Comparison of ENCODE assay signal across 19 mouse cellular contexts in genomic region chr4:137096353-137096752, GRCm38 (mm10). TPM values are rescaled to one million over a fixed set of nuclear protein-coding genes. Genes with fewer than 3 reads are reported as not detected.
DNase-seq lines count a peak whose midpoint lies in the region; ATAC-seq lines count a peak whose summit lies in the region.
"Had no signal": no experiment of that assay in that cellular context is flagged by ENCODE, and none has a peak within 500 bp of the region (broad histone marks: within the 10 kb centered on the region; RNA-seq: fewer than 3 reads in every experiment).

No protein-coding gene starts in this region.

- no peaks in the 10 kb centered on the region for H3K36me3 ChIP-seq in embryonic facial prominence, embryonic 13.5 days
- H3K36me3 ChIP-seq in embryonic facial prominence, embryonic 10.5 days (replicated peaks) = no peaks in the 10 kb centered on the region
- no peaks in the 10 kb centered on the region for H3K36me3 ChIP-seq in heart, embryonic 13.5 days
- no peaks in the 10 kb centered on the region for H3K36me3 ChIP-seq in embryonic facial prominence, embryonic 15.5 days
- H3K36me3 ChIP-seq: forebrain, embryonic 12.5 days; heart, embryonic 15.5 days; hindbrain, embryonic 15.5 days had no signal

- no peaks in the 10 kb centered on the region; the same call in 1 of the 2 replicates for H3K9me3 ChIP-seq in embryonic facial prominence, embryonic 13.5 days
- no peaks in the 10 kb centered on the region for H3K9me3 ChIP-seq in embryonic facial prominence, embryonic 10.5 days
- 0 out of 2 replicates have a peak, but pooled peaks cover 5% of the 10 kb centered on the region for H3K9me3 ChIP-seq in heart, embryonic 13.5 days
- 0 out of 2 replicates have a peak, but pooled peaks cover 5% of the 10 kb centered on the region for H3K9me3 ChIP-seq in embryonic facial prominence, embryonic 15.5 days (replicated peaks)
- H3K9me3 ChIP-seq: forebrain, embryonic 12.5 days; heart, embryonic 15.5 days; hindbrain, embryonic 15.5 days had no signal

- H3K9ac ChIP-seq in embryonic facial prominence, embryonic 13.5 days = no peak overlapping the region
- H3K9ac ChIP-seq in heart, embryonic 13.5 days = no peak overlapping the region
- H3K9ac ChIP-seq in embryonic facial prominence, embryonic 15.5 days = no peak overlapping the region
- H3K9ac ChIP-seq: forebrain, embryonic 12.5 days; heart, embryonic 15.5 days; hindbrain, embryonic 15.5 days had no signal

- no peak overlapping the region for H3K4me2 ChIP-seq in embryonic facial prominence, embryonic 13.5 days
- peak overlapping the region; percentile 20 for H3K4me2 ChIP-seq in heart, embryonic 13.5 days
- no peak overlapping the region for H3K4me2 ChIP-seq in embryonic facial prominence, embryonic 15.5 days (replicated peaks)
- H3K4me2 ChIP-seq: forebrain, embryonic 12.5 days; heart, embryonic 15.5 days; hindbrain, embryonic 15.5 days had no signal

- intact Hi-C loops in heart, postnatal 10 days (cut with DNase I) = no loop called here

- WGBS in embryonic facial prominence, embryonic 13.5 days = 47% methylated on average over 10 of the region's 10 CpGs
- WGBS in embryonic facial prominence, embryonic 10.5 days = 64% methylated on average over 10 of the region's 10 CpGs
- WGBS in heart, embryonic 13.5 days = 23% methylated on average over 10 of the region's 10 CpGs
- 36% methylated on average over 10 of the region's 10 CpGs for WGBS in embryonic facial prominence, embryonic 15.5 days

- 0 out of 2 replicates have a peak overlapping the region, but pooled peaks have one; percentile 28 for H3K27ac ChIP-seq in embryonic facial prominence, embryonic 13.5 days
- no peak overlapping the region; the same call in 1 of the 2 replicates for H3K27ac ChIP-seq in embryonic facial prominence, embryonic 10.5 days (replicated peaks)
- no peak overlapping the region for H3K27ac ChIP-seq in heart, embryonic 13.5 days (replicated peaks)
- H3K27ac ChIP-seq in embryonic facial prominence, embryonic 15.5 days (replicated peaks) = peak overlapping the region; percentile 35; the same call in 1 of the 2 replicates
- H3K27ac ChIP-seq: forebrain, embryonic 12.5 days; heart, embryonic 15.5 days; hindbrain, embryonic 15.5 days had no signal

- peaks cover 26% of the 10 kb centered on the region for H3K4me1 ChIP-seq in embryonic facial prominence, embryonic 13.5 days
- peaks cover 20% of the 10 kb centered on the region for H3K4me1 ChIP-seq in embryonic facial prominence, embryonic 10.5 days
- H3K4me1 ChIP-seq in heart, embryonic 13.5 days = peaks cover 6% of the 10 kb centered on the region
- peaks cover 19% of the 10 kb centered on the region for H3K4me1 ChIP-seq in embryonic facial prominence, embryonic 15.5 days
- H3K4me1 ChIP-seq: forebrain, embryonic 12.5 days; hindbrain, embryonic 15.5 days had no signal

- no peak for DNase-seq in embryonic facial prominence, embryonic 10.5 days (ENCODE audit: low spot score)
- no peak for DNase-seq in heart, postnatal 10 days
- peak; percentile 45 for DNase-seq in MN1 (ENCODE audit: low spot score)
- no peak for DNase-seq in gastrocnemius, adult 18-20 months (ENCODE audit: low spot score)
- DNase-seq: adrenal gland, adult 2 months; cerebellum, adult 18-20 months; cerebellum, adult 9-11 months; cerebellum, postnatal 36 days; gastrocnemius, postnatal 14 days; heart, postnatal 36 days; kidney, adult 2 months had no signal

- ATAC-seq in embryonic facial prominence, embryonic 13.5 days (ENCODE audit: insufficient number of reproducible peaks, insufficient read depth, low FRiP score, low TSS enrichment, low read depth) = no peak
- no peak for ATAC-seq in heart, embryonic 13.5 days (ENCODE audit: extremely low read depth, insufficient number of reproducible peaks, low FRiP score, low TSS enrichment)
- ATAC-seq in embryonic facial prominence, embryonic 15.5 days (ENCODE audit: insufficient number of reproducible peaks, low FRiP score, low TSS enrichment, low read depth) = no peak
- ATAC-seq: forebrain, embryonic 16.5 days; intestine, embryonic 16.5 days had no signal

- no peak overlapping the region for H3K4me3 ChIP-seq in embryonic facial prominence, embryonic 13.5 days
- H3K4me3 ChIP-seq in embryonic facial prominence, embryonic 10.5 days = no peak overlapping the region
- no peak overlapping the region for H3K4me3 ChIP-seq in heart, embryonic 13.5 days
- no peak overlapping the region for H3K4me3 ChIP-seq in embryonic facial prominence, embryonic 15.5 days (replicated peaks)
- H3K4me3 ChIP-seq: forebrain, embryonic 12.5 days; heart, embryonic 15.5 days; hindbrain, embryonic 15.5 days had no signal

- no peaks in the 10 kb centered on the region for H3K27me3 ChIP-seq in embryonic facial prominence, embryonic 13.5 days
- no peaks in the 10 kb centered on the region for H3K27me3 ChIP-seq in embryonic facial prominence, embryonic 10.5 days (replicated peaks; ENCODE audit: low read depth, poor library complexity, severe bottlenecking)
- peaks cover 22% of the 10 kb centered on the region for H3K27me3 ChIP-seq in heart, embryonic 13.5 days (replicated peaks)
- H3K27me3 ChIP-seq in embryonic facial prominence, embryonic 15.5 days = no peaks in the 10 kb centered on the region
- H3K27me3 ChIP-seq: hindbrain, embryonic 15.5 days had no signal

RNA-seq across cellular contexts. Expression of gene Zbtb40, which starts 47.8 kb away (rescaled TPM):
- 4.5 and 4.9 TPM in 2 replicates for polyA plus RNA-seq in embryonic facial prominence, embryonic 13.5 days (2015; fragmentation: Nextera tagmentation; extraction: Ambion mirVana)
- polyA plus RNA-seq in embryonic facial prominence, embryonic 10.5 days (2016; fragmentation: Nextera tagmentation; extraction: Ambion mirVana) = 6.5 TPM in 2 replicates
- polyA plus RNA-seq in heart, embryonic 13.5 days (2015; fragmentation: Nextera tagmentation; extraction: Ambion mirVana) = 2.4 and 3.1 TPM in 2 replicates
- 1 to 10 TPM; 6.2 to 9.0 TPM for total RNA-seq in heart, postnatal 10 days (2021)
- 4.5 and 4.6 TPM in 2 replicates for polyA plus RNA-seq in embryonic facial prominence, embryonic 15.5 days (2015; fragmentation: Nextera tagmentation; extraction: Ambion mirVana)
- total RNA-seq in gastrocnemius, adult 18-20 months (2021) = 1 to 10 TPM; 7.9 to 8.1 TPM

Comparison
In these comparisons a context has a peak if more than half of its experiments do, and no peak if none do; other contexts are left out.
1. H3K27ac ChIP-seq: peak in embryonic facial prominence, embryonic 13.5 days (single experiment) and embryonic facial prominence, embryonic 15.5 days (single experiment); none in embryonic facial prominence, embryonic 10.5 days (single experiment) and heart, embryonic 13.5 days (single experiment).